Mouse (Mus musculus) limb, embryonic 12.5 days (tissue): Measurements from ENCODE around the gene Ube2h. TPM values are rescaled to one million over a fixed set of nuclear protein-coding genes. Genes with fewer than 3 reads are reported as not detected.
"Not testable (repeated sequence)": the region's sequence is repeated elsewhere in the genome, so short reads cannot be mapped to it uniquely, and the experiment has no call there.

ENCODE experiments used
- ATAC-seq: fragments of 200-750 bp; cut with Nextera tagmentation; 2 replicates; pipeline ENCODE4 v1.8.0; 2017; ENCODE audit warnings: low read depth, moderate TSS enrichment; ENCODE audit not compliant: insufficient number of reproducible peaks, insufficient read depth, low FRiP score, low TSS enrichment
- H3K27ac ChIP-seq: fragments of 300-500 bp; sonication (generic); 2 replicates; pipeline ENCODE4 v1.5.1; 2016; ENCODE audit warnings: mild to moderate bottlenecking, moderate library complexity
- H3K27me3 ChIP-seq: fragments of 300-500 bp; sonication (generic); 2 replicates; pipeline ENCODE4 v1.6.1; 2016; ENCODE audit warnings: mild to moderate bottlenecking, moderate library complexity
- H3K36me3 ChIP-seq: fragments of 300-500 bp; sonication (generic); 2 replicates; pipeline ENCODE4 v1.6.1; 2016; ENCODE audit warnings: mild to moderate bottlenecking, moderate library complexity
- H3K4me1 ChIP-seq: fragments of 300-500 bp; sonication (generic); replicated peaks from 2 replicates; pipeline ENCODE4 v1.6.1; 2016
- H3K4me2 ChIP-seq: fragments of 300-500 bp; sonication (generic); 2 replicates; pipeline ENCODE4 v1.6.1; 2016; ENCODE audit warnings: mild to moderate bottlenecking, moderate library complexity
- H3K4me3 ChIP-seq: fragments of 300-500 bp; sonication (generic); replicated peaks from 2 replicates; pipeline ENCODE4 v1.5.1; 2016; ENCODE audit warnings: mild to moderate bottlenecking
- H3K9ac ChIP-seq: fragments of 300-500 bp; sonication (generic); replicated peaks from 2 replicates; pipeline ENCODE4 v1.6.1; 2016; ENCODE audit warnings: mild to moderate bottlenecking, moderate library complexity
- H3K9me3 ChIP-seq: fragments of 300-500 bp; sonication (generic); 2 replicates; pipeline ENCODE4 v1.6.1; 2016; ENCODE audit warnings: mild to moderate bottlenecking, moderate library complexity
- WGBS: fragments of 180-500 bp; shearing (Covaris S2); methylation state at CpG from one replicate; pipeline ENCODE4 v1.1.7; 2016; 5-methylcytosine and 5-hydroxymethylcytosine counted together
- polyA plus RNA-seq: library from polyadenylated mRNA; unstranded; fragments of >200 nt; fragmentation: Nextera tagmentation; extraction: Ambion mirVana; gene quantifications from 2 replicates; pipeline ENCODE4 v1.2.1, GENCODE M21; 2016

Gene Ube2h
- polyA plus RNA-seq, 1 experiment from 2014 or later, result 49.9 TPM

- Histone ChIP-seq H3K27ac (no peak overlapping the region), H3K4me1 (no peaks in the 10 kb centered on the region; the same call in 1 of the 2 replicates), H3K9me3 (no peaks in the 10 kb centered on the region), H3K4me2 (no peak overlapping the region), H3K9ac (no peak overlapping the region), H3K27me3 (no peaks in the 10 kb centered on the region), H3K4me3 (no peak overlapping the region), H3K36me3 (peaks cover 46% of the 10 kb centered on the region)
- 80% methylated on average over 1 of the region's 1 CpGs for WGBS
- ATAC-seq, result no peak
These were observed 79.6 kb downstream of the Ube2h start for GRCm38 (mm10) chr6:30224693-30225092.

- Histone ChIP-seq H3K4me3 (no peak overlapping the region), H3K9me3 (no peaks in the 10 kb centered on the region), H3K9ac (no peak overlapping the region), H3K36me3 (peaks cover 68% of the 10 kb centered on the region), H3K4me2 (no peak overlapping the region), H3K4me1 (no peaks in the 10 kb centered on the region), H3K27ac (no peak overlapping the region), H3K27me3 (no peaks in the 10 kb centered on the region)
- 79% methylated on average over 1 of the region's 1 CpGs for WGBS
- ATAC-seq, result no peak
These were observed 82.0 kb downstream of the Ube2h start for GRCm38 (mm10) chr6:30222321-30222720.

GRCm38 (mm10) chr6:30217581-30217980, 86.8 kb downstream of the Ube2h start:
- no peaks in the 10 kb centered on the region for H3K9me3 ChIP-seq
- ATAC-seq, result no peak
- 86% methylated on average over 3 of the region's 3 CpGs for WGBS

GRCm38 (mm10) chr6:30212468-30212867, 91.9 kb downstream of the Ube2h start:
- Histone ChIP-seq H3K9ac (no peak overlapping the region), H3K27me3 (no peaks in the 10 kb centered on the region), H3K4me1 (no peaks in the 10 kb centered on the region), H3K4me2 (no peak overlapping the region), H3K9me3 (no peaks in the 10 kb centered on the region), H3K27ac (no peak overlapping the region), H3K4me3 (no peak overlapping the region), H3K36me3 (peaks cover 24% of the 10 kb centered on the region)
- ATAC-seq, result no peak
- WGBS, result 97% methylated on average over 8 of the region's 8 CpGs

More at GRCm38 (mm10) chr6:30217581-30217980, 86.8 kb downstream of the Ube2h start:
- Histone ChIP-seq H3K4me1 (no peaks in the 10 kb centered on the region), H3K4me3 (no peak overlapping the region), H3K9ac (no peak overlapping the region), H3K36me3 (peaks cover 60% of the 10 kb centered on the region), H3K27me3 (no peaks in the 10 kb centered on the region), H3K4me2 (no peak overlapping the region), H3K27ac (no peak overlapping the region)

- no peak overlapping the region for H3K9ac ChIP-seq
- 82% methylated on average over 16 of the region's 16 CpGs for WGBS
These were observed 92.5 kb downstream of the Ube2h start for GRCm38 (mm10) chr6:30211641-30212455.

GRCm38 (mm10) chr6:30210788-30211187, 93.6 kb downstream of the Ube2h start:
- ATAC-seq, result no peak
- 35% methylated on average over 5 of the region's 5 CpGs for WGBS

More at GRCm38 (mm10) chr6:30211641-30212455, 92.5 kb downstream of the Ube2h start:
- Histone ChIP-seq H3K4me2 (no peak overlapping the region), H3K4me3 (no peak overlapping the region), H3K27ac (0 out of 2 replicates have a peak overlapping the region, but pooled peaks have one; percentile 17), H3K36me3 (peaks cover 22% of the 10 kb centered on the region), H3K9me3 (no peaks in the 10 kb centered on the region), H3K27me3 (no peaks in the 10 kb centered on the region), H3K4me1 (no peaks in the 10 kb centered on the region)
- no peak for ATAC-seq

GRCm38 (mm10) chr6:30208844-30209243, 95.5 kb downstream of the Ube2h start:
- Histone ChIP-seq H3K4me3 (no peak overlapping the region), H3K4me2 (no peak overlapping the region), H3K9me3 (no peaks in the 10 kb centered on the region), H3K9ac (no peak overlapping the region), H3K4me1 (peaks cover 5% of the 10 kb centered on the region; the same call in 1 of the 2 replicates), H3K27ac (0 out of 2 replicates have a peak overlapping the region, but pooled peaks have one; percentile 4), H3K36me3 (peaks cover 10% of the 10 kb centered on the region), H3K27me3 (no peaks in the 10 kb centered on the region)
- 62% methylated on average over 4 of the region's 4 CpGs for WGBS
- ATAC-seq, result no peak

More at GRCm38 (mm10) chr6:30210788-30211187, 93.6 kb downstream of the Ube2h start:
- no peak overlapping the region for H3K9ac ChIP-seq
- no peaks in the 10 kb centered on the region for H3K27me3 ChIP-seq
- H3K4me2 ChIP-seq, result no peak overlapping the region
- peaks cover 20% of the 10 kb centered on the region for H3K36me3 ChIP-seq
- no peak overlapping the region for H3K4me3 ChIP-seq
- H3K4me1 ChIP-seq, result no peaks in the 10 kb centered on the region; the same call in 1 of the 2 replicates
- H3K9me3 ChIP-seq, result no peaks in the 10 kb centered on the region
- no peak overlapping the region for H3K27ac ChIP-seq

- H3K9me3 ChIP-seq, result no peaks in the 10 kb centered on the region
- no peaks in the 10 kb centered on the region for H3K36me3 ChIP-seq
- ATAC-seq, result peak; percentile 74
- peak overlapping the region; percentile 54 for H3K4me2 ChIP-seq
- no peak overlapping the region for H3K27ac ChIP-seq
- no peaks in the 10 kb centered on the region for H3K27me3 ChIP-seq
- H3K4me1 ChIP-seq, result peaks cover 5% of the 10 kb centered on the region; the same call in 1 of the 2 replicates
- WGBS, result 6% methylated on average over 30 of the region's 30 CpGs
- peak overlapping the region; percentile 27 for H3K4me3 ChIP-seq
- 0 out of 2 replicates have a peak overlapping the region, but pooled peaks have one; percentile 34 for H3K9ac ChIP-seq
These were observed 98.6 kb downstream of the Ube2h start for GRCm38 (mm10) chr6:30205587-30206202.

- H3K9ac ChIP-seq, ATAC-seq, H3K27ac ChIP-seq, H3K27me3 ChIP-seq, H3K36me3 ChIP-seq, H3K9me3 ChIP-seq, H3K4me2 ChIP-seq, H3K4me1 ChIP-seq, H3K4me3 ChIP-seq: not testable (repeated sequence)
- WGBS, result 92% methylated on average over 5 of the region's 6 CpGs
These were observed 99.2 kb downstream of the Ube2h start for GRCm38 (mm10) chr6:30205180-30205538.

- Histone ChIP-seq H3K9me3 (no peaks in the 10 kb centered on the region), H3K27ac (no peak overlapping the region), H3K36me3 (no peaks in the 10 kb centered on the region), H3K27me3 (no peaks in the 10 kb centered on the region), H3K4me1 (peaks cover 5% of the 10 kb centered on the region; the same call in 1 of the 2 replicates), H3K4me3 (no peak overlapping the region), H3K4me2 (no peak overlapping the region), H3K9ac (no peak overlapping the region)
- no peak for ATAC-seq
- 58% methylated on average over 20 of the region's 20 CpGs for WGBS
These were observed 99.8 kb downstream of the Ube2h start for GRCm38 (mm10) chr6:30204383-30205179.

GRCm38 (mm10) chr6:30196143-30196542, 108.2 kb downstream of the Ube2h start:
- no peaks in the 10 kb centered on the region for H3K9me3 ChIP-seq
- WGBS, result 79% methylated on average over 8 of the region's 8 CpGs

More at GRCm38 (mm10) chr6:30196143-30196542, 108.2 kb downstream of the Ube2h start:
- H3K27me3 ChIP-seq, result no peaks in the 10 kb centered on the region
- no peak overlapping the region for H3K27ac ChIP-seq
- no peak for ATAC-seq
- no peak overlapping the region for H3K4me2 ChIP-seq
- no peaks in the 10 kb centered on the region for H3K4me1 ChIP-seq
- no peaks in the 10 kb centered on the region for H3K36me3 ChIP-seq
- no peak overlapping the region for H3K9ac ChIP-seq
- no peak overlapping the region for H3K4me3 ChIP-seq
